Mouse (Mus musculus): ENCODE results near the gene Tmem269.

Gene Tmem269

DNA sequence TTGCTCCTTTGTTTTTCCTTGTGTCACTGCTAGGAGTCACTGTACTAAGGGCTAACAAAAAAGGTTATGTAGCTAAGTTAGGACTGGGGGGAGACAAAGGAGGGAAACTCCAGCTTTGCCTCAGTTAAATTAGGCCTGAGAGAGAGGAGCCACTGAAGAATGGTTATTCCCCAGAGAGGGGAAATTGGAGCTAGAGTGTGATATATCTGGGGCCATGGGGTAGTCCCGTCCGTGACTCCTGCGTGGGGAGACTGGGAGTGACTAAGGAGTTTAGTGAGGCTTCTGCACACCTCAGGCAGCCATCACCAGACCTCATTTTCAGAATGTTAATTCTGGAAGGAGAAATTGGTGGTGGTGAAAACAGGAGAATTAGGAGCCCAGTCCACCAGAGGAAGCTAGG, 16.3 kb upstream of the Tmem269 start:
- no peak for DNase-seq

DNA sequence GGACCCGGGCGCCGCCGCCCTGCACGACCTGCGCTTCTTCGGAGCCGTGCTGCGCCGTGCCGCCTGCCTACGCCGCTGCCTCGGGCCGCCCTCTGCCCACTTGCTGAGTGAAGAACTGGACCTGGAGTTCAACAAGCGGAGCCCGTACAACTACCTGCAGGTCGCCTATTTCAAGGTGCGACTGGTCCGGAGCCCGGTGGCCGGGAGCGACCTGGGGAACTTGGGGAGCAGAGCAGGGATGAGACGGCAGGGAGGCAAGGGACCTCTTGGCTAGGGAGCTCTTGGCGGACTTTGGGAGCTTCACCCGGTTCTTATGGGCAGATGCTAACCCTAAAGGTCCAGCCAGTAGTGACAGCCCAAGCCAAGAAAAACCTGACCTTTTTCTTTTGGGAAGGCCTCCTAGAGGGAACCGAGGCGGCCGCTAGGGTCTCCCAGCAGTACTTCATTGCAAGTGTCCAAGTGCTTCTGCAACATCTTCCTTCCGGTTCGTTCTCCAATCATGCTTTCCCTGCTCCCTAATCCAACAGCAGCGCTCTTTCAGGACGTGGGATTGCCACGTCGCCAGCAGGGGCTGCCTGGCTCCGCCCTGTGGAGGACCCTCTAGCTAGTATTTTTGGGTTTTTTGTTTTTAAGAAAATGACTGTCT, 15.4 kb upstream of the Tmem269 start:
- peak; percentile 62 to 66 for DNase-seq

GRCm38 (mm10) chr4:119232410-119233255, 14.6 kb upstream of the Tmem269 start, which contains the start of the genes AU022252 and P3h1:
AU022252 (minus strand) TSS chr4:119232712.
P3h1 (plus strand) TSS chr4:119232915.
- DNase-seq = peak; percentile 99

DNA sequence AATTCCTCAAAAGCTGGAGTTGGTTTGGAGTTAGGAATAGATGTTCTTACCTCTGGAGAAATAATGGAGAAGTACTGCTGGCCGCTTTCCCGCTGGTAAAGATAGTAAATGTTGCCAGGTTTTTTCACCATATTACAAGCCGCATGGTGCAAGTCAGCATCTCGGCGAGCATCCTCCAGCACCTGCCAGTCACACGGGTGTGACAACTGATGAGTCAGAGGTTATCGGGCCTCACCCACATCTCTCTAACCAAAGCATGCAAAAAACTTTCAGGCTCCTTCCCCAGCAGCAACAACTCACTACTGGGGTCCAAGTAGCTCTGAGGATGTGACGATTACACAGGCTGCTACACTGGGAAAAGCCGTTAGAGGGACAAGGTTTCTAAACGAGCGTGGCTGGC, 8.7 kb upstream of the Tmem269 start:
- DNase-seq = no peak

- DNase-seq = no peak
Observed at GRCm38 (mm10) chr4:119225719-119226118, 7.7 kb upstream of the Tmem269 start.

GRCm38 (mm10) chr4:119224534-119224933, 6.5 kb upstream of the Tmem269 start:
- DNase-seq = no peak

GRCm38 (mm10) chr4:119223696-119224095, 5.7 kb upstream of the Tmem269 start:
- peak; percentile 39 to 49 for DNase-seq

DNA sequence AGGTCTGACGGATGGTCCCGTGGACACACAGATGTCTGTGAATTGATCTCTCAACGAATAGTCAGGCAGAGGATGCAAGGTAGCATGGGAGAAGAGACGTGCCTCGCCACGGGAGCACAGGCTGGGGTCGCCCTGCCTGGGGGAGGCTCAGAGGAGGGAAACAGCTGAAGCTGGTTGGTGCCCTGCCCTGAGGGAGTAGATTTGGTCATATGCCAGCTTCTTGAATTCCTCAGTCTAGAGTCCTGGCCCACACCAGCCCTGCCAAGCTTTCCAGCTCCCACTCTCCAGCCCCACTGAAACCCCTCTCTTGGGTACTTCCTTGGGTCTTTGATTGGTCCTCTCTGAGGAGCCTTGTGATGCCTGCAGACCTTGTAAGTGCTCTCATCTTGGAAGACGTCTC, 1.4 kb downstream of the Tmem269 start:
- DNase-seq = no peak

DNA sequence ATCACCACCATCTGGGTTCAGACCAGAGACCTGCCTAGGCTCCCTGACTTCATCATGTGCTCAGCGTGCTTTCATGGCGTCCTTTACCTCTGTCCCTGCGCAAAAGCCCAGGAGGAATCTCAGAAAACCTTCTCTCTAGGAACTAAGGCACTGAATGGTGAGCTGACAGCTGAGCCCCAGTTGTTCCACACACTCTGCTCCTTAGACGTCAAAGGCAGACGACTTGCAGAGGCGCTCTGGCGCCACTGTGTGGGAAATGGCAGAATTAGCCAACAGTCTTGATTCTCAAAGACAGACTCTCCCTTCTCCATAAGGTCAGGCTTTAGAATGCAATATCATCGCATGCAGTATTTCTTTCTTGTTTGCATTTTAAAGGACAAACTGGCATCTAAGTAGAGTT, 13.3 kb downstream of the Tmem269 start:
- DNase-seq = peak; percentile 72 to 74

DNA sequence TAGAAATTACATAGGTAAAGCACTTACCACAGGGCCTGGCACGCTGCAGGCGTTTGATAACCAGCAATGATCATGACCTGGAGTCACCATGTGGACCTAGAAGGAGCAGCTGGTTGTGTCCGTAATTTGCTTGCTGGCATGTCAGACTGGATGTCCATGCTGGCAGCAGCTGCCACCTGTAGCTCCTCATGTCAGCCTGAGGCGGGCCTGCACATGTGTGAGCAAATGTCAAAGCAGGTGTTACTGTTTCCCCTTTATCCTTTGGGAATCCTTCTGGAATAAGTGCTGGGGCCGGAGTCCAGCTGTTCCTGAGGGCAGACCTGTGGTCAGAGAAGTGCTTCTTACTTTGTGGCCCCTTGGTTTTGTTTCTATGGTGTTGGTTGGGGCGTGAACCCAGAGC, 19.9 kb downstream of the Tmem269 start:
- peak; percentile 26 to 31 for DNase-seq

DNA sequence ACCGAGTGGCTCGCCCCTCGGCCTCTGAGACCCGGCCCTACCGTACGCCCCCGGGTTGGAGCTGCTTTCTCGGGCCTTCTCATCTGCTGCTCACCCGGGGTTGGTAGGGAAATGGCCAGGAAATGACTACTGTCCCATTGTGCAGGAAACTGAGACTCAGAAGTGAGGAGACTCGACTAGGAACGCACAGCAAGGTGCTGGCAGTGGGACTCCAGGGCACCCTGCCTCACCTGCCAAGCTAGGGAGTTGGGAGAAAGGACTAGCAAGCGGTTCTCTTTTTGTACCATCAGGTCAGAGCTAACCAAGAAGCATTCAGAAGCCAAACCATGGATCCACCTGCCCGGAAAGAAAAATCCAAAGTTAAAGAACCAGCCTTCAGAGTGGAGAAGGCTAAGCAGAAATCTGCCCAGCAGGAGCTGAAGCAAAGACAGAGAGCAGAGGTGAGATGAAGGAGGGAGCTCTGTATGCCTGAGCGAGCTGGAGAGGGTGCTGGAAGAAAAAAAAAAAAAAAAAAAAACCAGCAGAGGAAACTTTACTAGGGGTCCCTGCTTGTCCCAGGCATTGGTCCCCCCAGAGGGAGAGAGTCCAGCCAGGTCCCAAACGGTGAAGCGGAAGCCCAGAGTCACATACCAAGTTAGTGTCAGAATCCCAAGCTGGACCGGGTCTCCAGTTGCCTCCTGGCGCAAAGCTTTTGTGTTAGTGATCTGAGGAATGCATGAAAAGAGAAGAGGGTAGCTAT, 22.3 kb downstream of the Tmem269 start:
- DNase-seq = no peak

DNA sequence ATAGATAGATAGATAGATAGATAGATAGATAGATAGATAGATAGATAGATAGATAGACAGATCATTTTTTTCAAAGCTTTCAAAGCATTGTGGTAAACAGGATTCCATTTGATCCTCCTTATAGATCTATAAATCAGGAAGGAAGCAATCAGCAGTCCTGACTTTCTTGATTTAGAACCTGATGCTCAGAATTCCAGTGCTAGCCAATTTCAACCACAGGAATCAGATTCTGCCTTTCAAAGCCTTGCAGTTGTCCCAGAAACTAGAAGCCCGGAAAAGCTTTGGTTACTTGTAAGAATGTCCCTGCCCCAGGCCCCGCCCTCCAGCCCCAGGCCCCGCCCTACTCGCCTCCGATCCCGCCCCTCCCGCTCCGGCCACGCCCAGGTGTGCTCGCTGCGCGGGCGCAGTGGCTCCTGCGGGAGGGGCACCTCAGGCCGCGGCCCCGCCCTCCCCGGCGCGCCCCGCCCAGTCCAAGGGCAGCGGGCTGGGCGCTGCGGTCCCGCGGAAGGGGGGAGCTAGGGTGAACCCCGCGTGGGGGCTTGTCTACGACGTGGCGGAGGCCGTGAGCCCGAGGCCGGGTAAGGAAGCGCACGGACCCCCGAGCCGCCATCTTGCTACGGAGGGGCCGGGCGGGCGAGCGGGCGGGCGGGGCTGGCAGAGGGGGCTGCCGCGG, 23.0 kb downstream of the Tmem269 start, which contains the start of gene Svbp:
Gene Svbp, plus strand, starts transcription at position 398 of the 673 bp plus-strand sequence.
- peak; percentile 96 to 97 for DNase-seq

GRCm38 (mm10) chr4:119192757-119193156, 25.3 kb downstream of the Tmem269 start:
- no peak for DNase-seq

DNA sequence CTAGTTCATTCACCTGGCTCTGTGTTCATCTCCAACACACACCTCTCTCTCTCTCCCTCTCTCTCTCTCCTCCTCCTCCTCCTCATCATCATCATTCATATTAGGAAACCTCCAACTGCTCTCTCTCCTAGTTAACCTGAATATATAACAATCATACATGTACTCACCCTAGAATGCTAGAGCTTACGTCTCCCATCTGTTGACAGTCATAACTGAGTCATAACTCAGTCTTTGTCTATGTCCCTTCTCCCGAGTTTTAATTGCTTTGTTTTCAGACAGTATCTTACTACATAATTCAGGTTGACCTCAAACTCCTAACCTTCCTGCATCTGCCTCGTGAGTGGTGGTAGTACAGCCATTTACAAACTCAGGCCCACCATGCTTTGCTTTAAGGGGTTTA, 26.7 kb downstream of the Tmem269 start:
- no peak for DNase-seq

DNA sequence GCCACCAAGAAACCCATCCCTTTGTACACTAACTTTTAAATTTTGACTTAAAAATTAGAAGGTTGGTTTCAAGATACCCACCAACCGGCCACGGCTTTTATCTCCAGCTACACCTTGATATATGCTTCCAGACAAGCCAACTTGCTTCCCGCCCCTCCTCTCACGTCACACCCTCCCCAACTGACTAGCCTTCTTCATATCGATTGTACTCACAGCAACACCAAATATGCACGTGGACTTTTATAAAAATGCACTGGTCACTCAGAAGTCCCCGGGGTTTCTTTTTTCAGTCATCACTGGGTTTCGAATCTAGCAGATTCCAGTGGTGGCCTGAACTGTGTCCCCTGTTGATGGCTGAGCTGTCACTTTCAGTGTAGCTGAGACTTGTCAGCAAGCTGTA, 27.4 kb downstream of the Tmem269 start:
- DNase-seq = no peak

- no peak for DNase-seq
Observed at GRCm38 (mm10) chr4:119189864-119190263, 28.2 kb downstream of the Tmem269 start, which contains the start of gene Ermap. Ermap (minus strand) TSS chr4:119190011.

GRCm38 (mm10) chr4:119189392-119189791, 28.6 kb downstream of the Tmem269 start:
- DNase-seq = no peak

DNA sequence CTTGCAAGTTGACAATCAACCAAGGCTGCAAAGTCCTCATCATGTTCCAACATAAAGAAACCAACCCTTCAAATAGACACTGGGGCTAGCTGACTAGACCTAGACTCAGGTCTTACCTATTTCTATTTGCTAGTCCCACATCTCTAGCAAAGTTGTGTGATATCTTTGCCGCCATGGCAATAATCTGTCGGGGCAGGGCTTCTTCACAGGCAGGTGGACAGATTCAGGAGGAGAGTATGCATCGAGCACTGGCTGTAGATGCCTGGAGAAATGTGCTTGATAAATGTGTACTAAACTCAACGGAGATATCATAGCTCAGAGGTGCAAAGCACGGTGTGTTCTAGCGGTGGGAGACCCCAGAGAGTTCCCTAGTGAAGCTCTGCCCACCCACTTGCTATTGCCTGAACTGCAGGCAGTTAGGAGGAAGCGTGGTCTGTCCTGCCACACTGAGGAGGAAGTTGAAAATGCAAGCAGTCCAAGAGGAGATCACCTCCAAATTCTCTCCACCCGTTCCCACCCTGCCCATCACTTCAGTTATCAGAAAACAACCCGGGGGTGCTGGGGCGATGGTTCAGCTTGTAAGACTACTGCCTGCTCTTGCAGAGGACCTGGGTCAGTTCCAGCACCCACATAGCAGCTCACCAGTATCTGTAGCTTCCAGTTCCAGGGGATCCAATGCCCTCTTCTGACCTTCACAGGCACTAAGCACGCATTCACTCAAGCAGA, 29.8 kb downstream of the Tmem269 start:
- no peak for DNase-seq

DNA sequence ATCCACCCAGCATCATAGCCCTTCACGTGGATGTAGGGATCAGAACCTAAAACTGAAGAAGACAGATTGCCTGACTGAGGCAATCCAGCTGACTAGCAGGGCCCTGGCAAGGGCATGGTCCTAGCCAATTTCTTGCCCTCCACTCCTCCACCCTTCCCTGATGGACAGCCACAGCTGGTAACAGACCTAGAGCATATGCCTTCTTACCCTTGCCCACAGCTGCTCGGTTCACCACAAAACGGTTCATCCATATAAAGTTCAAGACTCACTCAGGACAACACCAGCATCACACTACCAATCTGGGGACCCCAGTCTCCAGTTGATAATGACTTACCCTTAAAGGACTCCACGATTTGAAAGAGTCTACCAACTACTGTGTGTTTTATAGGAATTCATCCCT, 32.2 kb downstream of the Tmem269 start:
- DNase-seq = no peak

GRCm38 (mm10) chr4:119183525-119183924, 34.5 kb downstream of the Tmem269 start:
- no peak for DNase-seq

DNA sequence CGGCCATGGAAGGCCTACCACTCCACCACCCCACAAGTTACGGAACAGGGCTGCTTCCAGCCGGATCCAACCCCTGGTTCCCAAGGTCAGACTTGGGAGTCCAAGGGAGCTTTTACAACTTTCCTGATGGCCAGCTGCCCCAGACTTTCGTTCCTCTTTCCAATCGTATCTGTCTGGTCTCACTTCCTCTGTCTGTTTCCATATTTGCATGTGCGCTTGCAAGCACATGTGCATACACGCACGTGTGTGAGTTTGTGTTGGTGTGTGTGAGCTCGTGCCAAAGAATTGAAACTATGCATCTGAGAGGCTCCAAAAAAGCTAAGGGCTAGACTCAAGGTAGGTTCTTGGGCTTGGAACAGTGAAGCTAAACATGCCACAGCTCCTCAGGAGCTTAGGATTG, 36.6 kb downstream of the Tmem269 start:
- DNase-seq = no peak

- DNase-seq = no peak
Observed at GRCm38 (mm10) chr4:119180133-119180707, 37.8 kb downstream of the Tmem269 start.

Data from cerebellum, postnatal 10 days (tissue).